Mouse (Mus musculus): ENCODE measurements around the gene Arf4. TPM values are rescaled to one million over a fixed set of nuclear protein-coding genes. Genes with fewer than 3 reads are reported as not detected.

Gene Arf4
- polyA plus RNA-seq, 1 experiment from 2014 or later, result 507 TPM

Small RNA genes within 50 kb of the gene (microRNA-seq; reads per million reads assigned to microRNA genes)
- 0.76 reads per million for gene Mir7672

Other genes with a start within 250 kb of the Arf4 start
- 45.1 and 83.8 TPM in 2 replicates for gene Slmap, start 103.1 kb upstream of the Arf4 start, polyA plus RNA-seq (2016; fragmentation: Nextera tagmentation; extraction: Ambion mirVana)
- gene Dennd6a, start 64.2 kb upstream of the Arf4 start, polyA plus RNA-seq (2016; fragmentation: Nextera tagmentation; extraction: Ambion mirVana), result 23.0 and 32.0 TPM in 2 replicates
- 11.0 and 12.4 TPM in 2 replicates for gene Pde12, start 31.8 kb downstream of the Arf4 start, polyA plus RNA-seq (2016; fragmentation: Nextera tagmentation; extraction: Ambion mirVana)
- gene Dnah12, start 55.2 kb downstream of the Arf4 start, polyA plus RNA-seq (2016; fragmentation: Nextera tagmentation; extraction: Ambion mirVana), result 0.03 and 0.04 TPM in 2 replicates